Mouse (Mus musculus) embryonic facial prominence, embryonic 11.5 days (tissue): ENCODE results near the gene 1700122O11Rik. TPM values are rescaled to one million over a fixed set of nuclear protein-coding genes. Genes with fewer than 3 reads are reported as not detected.

Experiments used
- ATAC-seq: fragments of 200-750 bp; cut with Nextera tagmentation; replicated peaks from 2 replicates; pipeline ENCODE4 v1.8.0; 2017; ENCODE audit warnings: low read depth; ENCODE audit not compliant: insufficient number of reproducible peaks, low FRiP score, low TSS enrichment
- DNase-seq: peaks from one replicate; pipeline ENCODE4 v3.0.0-alpha.2; 2015; ENCODE audit warnings: low spot score
- H3K27ac ChIP-seq: fragments of 300-500 bp; sonication (generic); replicated peaks from 2 replicates; pipeline ENCODE4 v1.5.1; 2014; ENCODE audit warnings: mild to moderate bottlenecking, low read depth, low read length, control low read depth
- H3K27me3 ChIP-seq: fragments of 300-500 bp; sonication (generic); 2 replicates; pipeline ENCODE4 v1.6.1; 2014; ENCODE audit warnings: mild to moderate bottlenecking, low read length, moderate library complexity, mixed read lengths; ENCODE audit not compliant: control insufficient read depth, insufficient read depth
- H3K36me3 ChIP-seq: fragments of 300-500 bp; sonication (generic); replicated peaks from 2 replicates; pipeline ENCODE4 v1.6.1; 2014; ENCODE audit warnings: low read depth, mild to moderate bottlenecking, low read length, moderate library complexity, mixed read lengths; ENCODE audit not compliant: control insufficient read depth, insufficient read depth
- H3K4me1 ChIP-seq: fragments of 300-500 bp; sonication (generic); 2 replicates; pipeline ENCODE4 v1.6.1; 2014; ENCODE audit warnings: low read length, mixed read lengths; ENCODE audit not compliant: control insufficient read depth, insufficient read depth
- H3K4me2 ChIP-seq: fragments of 300-500 bp; sonication (generic); 2 replicates; pipeline ENCODE4 v1.6.1; 2014; ENCODE audit warnings: low read depth, mild to moderate bottlenecking, control low read depth, low read length, moderate library complexity
- H3K4me3 ChIP-seq: fragments of 300-500 bp; sonication (generic); 2 replicates; pipeline ENCODE4 v1.5.1; 2014; ENCODE audit warnings: low read depth, low read length, control low read depth
- H3K9ac ChIP-seq: fragments of 300-500 bp; sonication (generic); replicated peaks from 2 replicates; pipeline ENCODE4 v1.6.1; 2014; ENCODE audit warnings: mild to moderate bottlenecking, control low read depth, low read length
- H3K9me3 ChIP-seq: fragments of 300-500 bp; sonication (generic); replicated peaks from 2 replicates; pipeline ENCODE4 v1.6.1; 2016; ENCODE audit warnings: mild to moderate bottlenecking, low read length, inconsistent platforms, mixed read lengths; ENCODE audit not compliant: control insufficient read depth
- WGBS: fragments of 180-500 bp; shearing (Covaris S2); extraction: QIAGEN DNeasy Blood & Tissue Kit; methylation state at CpG from one replicate; pipeline ENCODE4 v1.1.7; 2014; 5-methylcytosine and 5-hydroxymethylcytosine counted together
- polyA plus RNA-seq: library from polyadenylated mRNA; unstranded; fragments of >200 nt; fragmentation: Nextera tagmentation; extraction: Ambion mirVana; gene quantifications from 2 replicates; pipeline ENCODE4 v1.2.1, GENCODE M21; 2014

The 1700122O11Rik gene
- polyA plus RNA-seq, 1 experiment from 2014 or later, result not detected

DNA sequence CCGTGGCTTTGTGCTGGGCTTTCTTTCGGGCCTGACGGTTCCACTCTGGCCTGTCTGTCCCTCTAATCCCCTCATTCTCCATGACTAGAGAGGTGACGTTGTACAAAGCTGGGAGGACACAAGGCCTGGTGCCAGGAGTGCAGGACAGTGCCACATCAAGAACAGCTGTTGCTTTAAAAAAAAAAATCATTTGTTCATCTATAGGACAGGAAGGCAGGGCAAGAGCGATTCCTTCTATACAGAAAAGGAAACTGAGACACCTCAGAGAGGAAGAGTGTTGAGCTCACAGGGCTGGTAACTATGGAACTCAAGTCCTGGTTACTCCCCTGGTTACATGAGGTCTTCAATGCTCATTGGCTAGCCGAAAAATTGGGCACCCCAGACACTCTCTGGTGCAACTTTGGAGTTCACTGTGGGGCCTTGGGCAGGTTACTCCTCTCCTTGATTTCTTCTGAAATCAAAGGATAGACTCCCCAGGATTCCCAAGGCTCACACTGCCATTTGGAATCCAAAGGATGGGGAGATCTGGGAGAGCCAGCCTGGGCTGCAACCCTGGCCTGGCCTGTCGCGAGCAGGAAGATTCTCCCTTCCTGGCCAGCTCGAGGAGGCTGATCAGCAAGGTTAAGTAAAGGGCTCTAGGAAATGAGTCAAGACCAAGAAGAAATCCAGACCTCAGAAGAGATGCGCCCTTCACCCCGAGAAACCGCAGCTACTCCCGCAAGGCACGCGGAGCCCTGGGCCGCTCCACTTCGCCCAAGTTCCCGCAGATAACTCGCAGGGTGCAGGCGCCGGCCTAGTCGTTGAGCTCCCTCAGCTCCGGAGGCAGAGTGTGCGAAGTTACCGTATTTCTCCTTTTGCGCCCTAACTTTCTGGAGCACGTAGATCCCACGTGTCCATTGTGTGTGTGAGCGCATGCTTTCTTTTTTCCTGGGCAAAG, 3.5 kb upstream of the 1700122O11Rik start:
- peak overlapping the region; percentile 68 for H3K27ac ChIP-seq
- H3K4me3 ChIP-seq, result peak overlapping the region; percentile 17; the same call in 1 of the 2 replicates
- 3% methylated on average over 29 of the region's 29 CpGs for WGBS
- H3K27me3 ChIP-seq, result no peaks in the 10 kb centered on the region
- H3K4me1 ChIP-seq, result peaks cover 3% of the 10 kb centered on the region; the same call in 1 of the 2 replicates
- DNase-seq, result peak; percentile 89
- H3K36me3 ChIP-seq, result no peaks in the 10 kb centered on the region
- peak; percentile 21; the same call in 1 of the 2 replicates for ATAC-seq
- peak overlapping the region; percentile 53 for H3K9ac ChIP-seq
- no peaks in the 10 kb centered on the region for H3K9me3 ChIP-seq
- peak overlapping the region; percentile 34 for H3K4me2 ChIP-seq

DNA sequence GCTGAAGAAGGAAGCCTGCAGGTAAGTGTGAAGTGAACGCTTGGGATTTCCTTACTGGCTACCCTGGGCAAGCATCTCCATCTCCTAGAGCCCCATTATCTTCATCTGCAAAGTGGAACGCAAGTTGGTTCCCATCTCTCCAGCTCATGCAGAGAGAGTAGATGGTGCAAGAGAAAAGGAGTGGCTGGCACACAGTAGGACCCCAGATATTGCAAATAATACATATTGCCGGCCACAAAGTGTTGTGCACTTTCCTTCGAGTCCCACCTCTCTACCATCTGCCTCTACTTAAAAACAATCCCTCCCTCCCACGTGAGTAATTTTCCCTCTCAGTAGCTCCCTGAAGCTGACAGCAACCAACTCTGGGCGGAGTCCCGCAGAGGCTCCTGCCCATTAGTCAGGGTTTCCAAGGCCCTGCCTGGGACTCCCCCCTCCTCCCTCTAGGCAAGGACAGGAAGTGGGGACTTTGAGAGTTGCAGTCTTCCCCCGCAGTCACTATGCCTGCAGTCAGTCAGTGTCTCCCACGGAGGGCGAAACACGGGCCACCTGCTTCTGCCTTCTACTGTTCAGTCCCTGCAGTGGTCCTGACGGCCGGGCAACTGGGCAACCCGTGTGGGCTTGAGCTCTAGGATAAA, 1.3 kb upstream of the 1700122O11Rik start:
- H3K27me3 ChIP-seq, result no peaks in the 10 kb centered on the region
- 10% methylated on average over 14 of the region's 14 CpGs for WGBS
- H3K9ac ChIP-seq, result no peak overlapping the region
- DNase-seq (peak; percentile 86), ATAC-seq (peak; percentile 80)
- peak overlapping the region; percentile 27 for H3K4me2 ChIP-seq
- no peaks in the 10 kb centered on the region for H3K36me3 ChIP-seq
- H3K9me3 ChIP-seq, result no peaks in the 10 kb centered on the region
- peaks cover 3% of the 10 kb centered on the region; the same call in 1 of the 2 replicates for H3K4me1 ChIP-seq
- peak overlapping the region; percentile 11 for H3K27ac ChIP-seq
- H3K4me3 ChIP-seq, result no peak overlapping the region

DNA sequence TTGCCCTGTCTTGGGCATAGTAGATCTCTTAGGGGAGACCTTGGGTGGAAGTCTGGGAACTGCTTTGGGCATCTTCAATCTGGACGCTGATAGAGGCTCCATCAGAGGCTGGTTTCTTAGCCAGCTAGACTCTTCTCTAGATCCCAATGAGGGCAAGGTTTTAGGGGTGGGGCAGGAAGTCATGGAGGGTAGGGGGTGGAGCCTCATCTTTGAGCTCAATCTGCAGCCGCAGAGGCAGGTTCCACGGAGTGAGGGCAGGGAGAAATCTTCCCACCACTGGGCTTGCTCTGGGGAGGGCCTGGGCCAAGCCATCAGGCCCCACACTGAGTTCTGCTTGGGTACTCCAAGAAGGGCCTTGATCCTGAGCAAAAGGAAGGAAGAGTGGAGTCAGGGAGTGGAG, 1.2 kb downstream of the 1700122O11Rik start:
- DNase-seq, result no peak
- Histone ChIP-seq H3K27me3 (no peaks in the 10 kb centered on the region), H3K27ac (no peak overlapping the region)

DNA sequence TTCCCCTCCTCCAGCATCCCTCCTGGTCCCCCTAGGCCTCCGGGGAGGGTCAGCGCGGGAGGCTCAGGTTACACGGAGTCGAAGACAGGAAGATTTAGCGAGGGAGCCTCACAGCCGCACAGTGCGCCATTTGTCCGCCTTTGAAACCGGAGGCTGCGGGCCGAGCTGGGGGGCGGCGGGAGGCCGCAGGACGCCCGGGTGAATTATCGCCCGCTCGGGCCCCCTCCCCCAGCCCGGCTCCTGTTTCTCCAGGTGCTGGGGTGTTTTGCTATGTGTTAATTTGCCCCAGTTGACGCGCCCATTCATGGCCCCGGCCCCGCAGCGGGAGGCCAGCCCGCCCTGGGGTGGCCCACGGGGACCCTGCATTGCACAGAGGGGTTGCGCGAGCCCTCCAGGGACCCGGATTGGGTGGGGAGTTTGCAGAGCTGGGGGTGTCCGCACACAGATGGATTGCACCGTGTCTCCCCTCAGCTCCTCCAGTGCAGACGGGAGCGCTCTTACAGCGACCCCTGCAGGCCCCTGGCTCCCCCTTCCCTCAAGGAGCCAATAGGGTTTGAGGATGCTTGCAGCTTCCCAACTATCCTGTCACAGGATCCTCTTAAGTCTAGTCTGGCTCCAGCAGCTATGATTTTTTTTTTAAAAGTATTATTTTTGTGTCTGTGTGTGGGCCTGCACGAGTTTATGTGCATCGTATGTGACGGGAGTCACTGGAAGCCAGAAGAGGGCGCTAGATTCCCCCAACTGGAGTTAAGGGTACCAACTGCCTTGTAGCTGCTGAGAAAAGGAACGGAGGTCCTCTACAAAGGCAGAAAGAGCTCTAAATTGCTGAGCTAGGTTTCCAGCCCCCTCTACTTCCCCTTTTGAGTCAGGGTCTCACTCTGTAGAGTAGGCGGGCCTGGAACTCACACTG, 6.3 kb downstream of the 1700122O11Rik start:
- Histone ChIP-seq H3K9ac (peak overlapping the region; percentile 59), H3K27me3 (no peaks in the 10 kb centered on the region), H3K4me3 (peak overlapping the region; percentile 24), H3K36me3 (no peaks in the 10 kb centered on the region), H3K4me1 (peaks cover 14% of the 10 kb centered on the region), H3K4me2 (peak overlapping the region; percentile 76), H3K27ac (peak overlapping the region; percentile 91), H3K9me3 (no peaks in the 10 kb centered on the region)
- ATAC-seq (peak; percentile 91), DNase-seq (peak; percentile 93)
- WGBS, result 4% methylated on average over 42 of the region's 42 CpGs

More for the DNA sequence above, 1.2 kb downstream of the 1700122O11Rik start:
- H3K9ac ChIP-seq, result no peak overlapping the region
- no peak overlapping the region for H3K4me3 ChIP-seq
- H3K36me3 ChIP-seq, result no peaks in the 10 kb centered on the region
- no peaks in the 10 kb centered on the region for H3K9me3 ChIP-seq
- WGBS, result 68% methylated on average over 3 of the region's 3 CpGs
- no peak for ATAC-seq
- H3K4me1 ChIP-seq, result peaks cover 5% of the 10 kb centered on the region; the same call in 1 of the 2 replicates
- H3K4me2 ChIP-seq, result no peak overlapping the region

DNA sequence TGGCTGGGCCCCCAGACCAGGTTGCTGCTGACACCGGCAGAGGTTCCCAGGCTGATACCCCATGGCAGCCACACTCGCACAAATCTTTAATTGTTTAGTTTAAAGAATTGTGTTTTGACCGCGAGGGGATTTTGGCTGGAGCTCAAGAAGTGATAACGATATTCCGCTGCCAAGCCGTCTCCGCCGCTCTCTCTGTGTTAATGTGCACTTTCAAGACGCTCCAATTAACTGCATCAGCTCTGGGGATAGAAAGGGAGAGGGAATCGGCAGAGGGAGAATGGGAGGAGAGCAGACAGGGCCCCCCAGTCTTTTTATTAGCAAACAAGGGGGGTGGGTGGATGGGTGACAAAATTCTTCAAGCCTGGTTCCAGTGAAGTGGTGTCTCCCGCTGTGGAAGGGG, 8.9 kb downstream of the 1700122O11Rik start:
- Histone ChIP-seq H3K4me3 (no peak overlapping the region), H3K4me1 (peaks cover 14% of the 10 kb centered on the region), H3K27me3 (no peaks in the 10 kb centered on the region), H3K36me3 (no peaks in the 10 kb centered on the region), H3K4me2 (no peak overlapping the region), H3K9ac (no peak overlapping the region), H3K9me3 (no peaks in the 10 kb centered on the region), H3K27ac (no peak overlapping the region)
- DNase-seq (no peak), ATAC-seq (no peak)
- WGBS, result 43% methylated on average over 12 of the region's 12 CpGs

DNA sequence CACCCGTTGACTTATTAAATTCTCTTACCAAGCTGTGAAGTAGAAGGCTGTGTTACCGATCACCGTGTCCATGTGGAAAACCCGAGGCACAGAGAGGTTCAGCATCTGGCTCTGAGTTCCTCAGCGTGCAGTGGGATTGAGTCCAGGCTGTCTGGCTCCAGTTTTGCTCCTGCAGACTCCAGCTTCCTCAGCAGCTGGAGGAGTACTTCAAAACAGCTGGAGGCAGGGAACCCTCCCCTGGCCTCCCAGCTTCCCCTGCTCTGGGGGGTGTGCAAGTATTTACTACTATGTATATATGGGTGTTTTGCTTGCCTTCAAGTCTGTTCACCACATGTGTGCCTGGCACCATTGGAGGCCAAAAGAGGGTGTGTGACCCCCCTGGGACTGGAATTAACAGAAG, 9.8 kb downstream of the 1700122O11Rik start:
- no peak overlapping the region for H3K4me2 ChIP-seq
- H3K9me3 ChIP-seq, result no peaks in the 10 kb centered on the region
- ATAC-seq, result no peak
- DNase-seq, result peak; percentile 28
- H3K9ac ChIP-seq, result no peak overlapping the region
- H3K27me3 ChIP-seq, result no peaks in the 10 kb centered on the region
- 74% methylated on average over 5 of the region's 5 CpGs for WGBS
- H3K27ac ChIP-seq, result no peak overlapping the region
- peaks cover 12% of the 10 kb centered on the region for H3K4me1 ChIP-seq
- no peaks in the 10 kb centered on the region for H3K36me3 ChIP-seq
- no peak overlapping the region for H3K4me3 ChIP-seq

DNA sequence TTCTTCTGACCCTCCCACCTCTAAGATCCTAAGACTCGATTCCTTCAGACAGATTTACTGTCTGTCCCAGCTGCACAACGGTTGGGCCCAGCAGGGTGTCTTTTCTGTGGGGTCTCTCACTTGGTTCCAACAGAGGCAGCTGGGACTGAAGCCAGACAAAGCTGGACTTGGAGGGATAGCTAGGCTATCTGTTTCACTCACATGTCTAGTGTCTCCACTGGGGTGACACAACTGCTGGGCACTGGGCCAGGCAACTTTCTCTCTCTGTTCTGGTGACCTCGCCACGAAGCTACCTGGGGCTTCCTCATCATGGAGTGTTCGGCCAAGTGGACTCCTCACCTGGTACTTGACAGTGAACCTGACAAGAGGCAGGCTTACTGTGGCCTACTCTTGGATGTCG, 10.4 kb downstream of the 1700122O11Rik start:
- DNase-seq (no peak), ATAC-seq (no peak)
- 75% methylated on average over 6 of the region's 6 CpGs for WGBS
- Histone ChIP-seq H3K36me3 (no peaks in the 10 kb centered on the region), H3K4me3 (no peak overlapping the region), H3K4me1 (peaks cover 14% of the 10 kb centered on the region), H3K9ac (no peak overlapping the region), H3K27me3 (no peaks in the 10 kb centered on the region), H3K27ac (no peak overlapping the region), H3K9me3 (no peaks in the 10 kb centered on the region), H3K4me2 (no peak overlapping the region)
